8 mouse cellular contexts compared by ENCODE assay signal in genomic region chr6:33059735-33060576, GRCm38 (mm10). TPM values are rescaled to one million over a fixed set of nuclear protein-coding genes. Genes with fewer than 3 reads are reported as not detected.
DNase-seq lines count a peak whose midpoint lies in the region; ATAC-seq lines count a peak whose summit lies in the region.

Chchd3 (minus strand) TSS chr6:33060260.

- H3K4me3 ChIP-seq in hindbrain, embryonic 16.5 days (ENCODE audit: low read length), result peak within 1 kb of the TSS; percentile 59
- H3K4me3 ChIP-seq in macrophage (ENCODE audit: inconsistent target), result peak within 1 kb of the TSS; percentile 93

- no peaks in the 10 kb centered on the region; the same call in 1 of the 2 replicates for H3K36me3 ChIP-seq in hindbrain, embryonic 16.5 days (ENCODE audit: control insufficient read depth, insufficient read depth, low read length)
- H3K36me3 ChIP-seq in macrophage (ENCODE audit: inconsistent target), result 0 out of 2 replicates have a peak, but pooled peaks cover under 1% of the 10 kb centered on the region

- H3K27ac ChIP-seq in hindbrain, embryonic 16.5 days (ENCODE audit: low read depth, low read length), result peak within 1 kb of the TSS; percentile 67
- H3K27ac ChIP-seq in macrophage, result peak within 1 kb of the TSS; percentile 38

- DNase-seq in WW6 (ENCODE audit: low read depth, low spot score), result peak; percentile 94
- DNase-seq in cerebellum, postnatal 4 days (ENCODE audit: low spot score in 2 of 2), result peak; percentile 75 to 92
- DNase-seq in gastrocnemius, adult 18-20 months (ENCODE audit: low spot score), result peak; percentile 99
- peak; percentile 95 to 96 for DNase-seq in left cerebral cortex, adult 18-20 months (ENCODE audit: low spot score in 2 of 2)
- DNase-seq in right cerebral cortex, adult 18-20 months, result peak; percentile 98
- peak; percentile 79 for DNase-seq in urinary bladder, postnatal 10 days (ENCODE audit: low spot score)

- peak within 1 kb of the TSS; percentile 76 for H3K9ac ChIP-seq in hindbrain, embryonic 16.5 days (ENCODE audit: low read depth, low read length)

- no peaks in the 10 kb centered on the region for H3K9me3 ChIP-seq in hindbrain, embryonic 16.5 days (ENCODE audit: control insufficient read depth, low read length)

- H3K27me3 ChIP-seq in hindbrain, embryonic 16.5 days (replicated peaks; ENCODE audit: control insufficient read depth, insufficient read depth, low read length), result no peaks in the 10 kb centered on the region; the same call in 1 of the 2 replicates

- WGBS in hindbrain, embryonic 16.5 days, result under 1% methylated on average over 50 of the region's 50 CpGs
- under 1% methylated on average over 50 of the region's 50 CpGs for WGBS in macrophage (ENCODE audit: missing documents)

- ATAC-seq in hindbrain, embryonic 16.5 days, result peak; percentile 100

- peaks cover 4% of the 10 kb centered on the region for H3K4me1 ChIP-seq in hindbrain, embryonic 16.5 days (ENCODE audit: control insufficient read depth, insufficient read depth, low read depth, low read length)

- H3K4me2 ChIP-seq in hindbrain, embryonic 16.5 days (ENCODE audit: low read length), result peak within 1 kb of the TSS; percentile 86

- peaks cover 45% of the 10 kb centered on the region for H3K79me2 ChIP-seq in macrophage (ENCODE audit: inconsistent target)

RNA-seq across cellular contexts. Expression of gene Chchd3, which starts in this region (rescaled TPM):
- total RNA-seq in gastrocnemius, adult 18-20 months (2021), result 100 to 1,000 TPM; 401 TPM
- 112 and 124 TPM in 2 replicates for polyA plus RNA-seq in hindbrain, embryonic 16.5 days (2015; fragmentation: Nextera tagmentation; extraction: Ambion mirVana)
- 10 to 100 TPM; 80.9 to 92.8 TPM for total RNA-seq in left cerebral cortex, adult 18-20 months (2021)
- 10 to 100 TPM; 26.0 to 98.0 (median 77.6) TPM for total RNA-seq in macrophage (2018; cell fraction: chromatin; rRNA removed)
- total RNA-seq in macrophage (2018; cell fraction: cytosol; rRNA removed), result 10 to 100 TPM; 39.4 to 69.1 (median 57.6) TPM
- total RNA-seq in macrophage (2018; cell fraction: nucleus; rRNA removed), result 10 to 100 TPM; 16.1 to 91.4 (median 41.2) TPM
- polyA plus RNA-seq in macrophage (2018), result 39.1 to 88.6 TPM (median 74.6 TPM) in 3 replicates

Comparison
In these comparisons a context has a peak if more than half of its experiments do, and no peak if none do; other contexts are left out.
1. Peak in every context shown above with its lines: DNase-seq, ATAC-seq, H3K4me3 ChIP-seq and H3K27ac ChIP-seq.
2. RNA of gene Chchd3 (total RNA-seq): 401 TPM in gastrocnemius, adult 18-20 months; 80.9 to 92.8 TPM in left cerebral cortex, adult 18-20 months; every median in the first group is over 4 times any median in the second.